Mouse (Mus musculus) layer of hippocampus, adult 9-10 months (tissue): ENCODE data around the gene Gm42791.
A peak's percentile ranks its signal among the peaks of the same experiment; 100 is the strongest.

Experiments
- DNase-seq: peaks from one replicate; pipeline ENCODE4 v3.0.0; 2022; ENCODE audit warnings: low spot score

The Gm42791 gene

GRCm38 (mm10) chr5:148873116-148873515 is 121.8 kb downstream of the Gm42791 start:
- DNase-seq = no peak

- DNase-seq = no peak
Observed at GRCm38 (mm10) chr5:148869583-148869982, 125.4 kb downstream of the Gm42791 start.

GRCm38 (mm10) chr5:148867766-148868165 is 127.2 kb downstream of the Gm42791 start:
- DNase-seq = no peak

GRCm38 (mm10) chr5:148867171-148867570 is 127.8 kb downstream of the Gm42791 start:
- DNase-seq = no peak

GRCm38 (mm10) chr5:148866571-148866970 is 128.4 kb downstream of the Gm42791 start:
- DNase-seq = no peak

GRCm38 (mm10) chr5:148863409-148863808 is 131.5 kb downstream of the Gm42791 start:
- no peak for DNase-seq

- no peak for DNase-seq
Observed at GRCm38 (mm10) chr5:148862853-148863252, 132.1 kb downstream of the Gm42791 start.

GRCm38 (mm10) chr5:148862136-148862535 is 132.8 kb downstream of the Gm42791 start:
- DNase-seq = peak; percentile 17

- no peak for DNase-seq
Observed at GRCm38 (mm10) chr5:148857522-148857921, 137.4 kb downstream of the Gm42791 start.

GRCm38 (mm10) chr5:148855047-148855446 is 139.9 kb downstream of the Gm42791 start:
- no peak for DNase-seq

- no peak for DNase-seq
Observed at GRCm38 (mm10) chr5:148854166-148854565, 140.8 kb downstream of the Gm42791 start.

- DNase-seq = no peak
Observed at GRCm38 (mm10) chr5:148849516-148849915, 145.4 kb downstream of the Gm42791 start.

GRCm38 (mm10) chr5:148847032-148847431 is 147.9 kb downstream of the Gm42791 start:
- no peak for DNase-seq
